Mouse (Mus musculus): ENCODE measurements at regions not wholly inside any gene's neighbourhood (a gene's known extent, or its start where the extent isn't known, plus 50 kb on each side); places are given as distances from the start of the nearest gene placed in this dataset.

- no peaks in the 10 kb centered on the region for H3K27me3 ChIP-seq (ENCODE audit: control insufficient read depth, insufficient read depth, low read length)
- no peaks in the 10 kb centered on the region for H3K9me3 ChIP-seq (replicated peaks; ENCODE audit: control insufficient read depth, low read length)
- H3K4me2 ChIP-seq = no peak overlapping the region
- no peaks in the 10 kb centered on the region for H3K4me1 ChIP-seq (ENCODE audit: control insufficient read depth, insufficient read depth, low read length)
- 82% methylated on average over 4 of the region's 4 CpGs for WGBS (ENCODE audit: insufficient replicate concordance)
- no peak for ATAC-seq (replicated peaks; ENCODE audit: insufficient number of reproducible peaks, low FRiP score, low TSS enrichment)
- H3K4me3 ChIP-seq (ENCODE audit: low read depth, low read length) = no peak overlapping the region
- H3K27ac ChIP-seq (ENCODE audit: low read depth, low read length) = no peak overlapping the region
- no peaks in the 10 kb centered on the region for H3K36me3 ChIP-seq (ENCODE audit: control insufficient read depth, insufficient read depth, low read length)
- no peak overlapping the region for H3K9ac ChIP-seq (ENCODE audit: low read depth, low read length)
Observed at GRCm38 (mm10) chr13:35426061-35426460, 233.6 kb upstream of the Cdyl start.

- Histone ChIP-seq H3K4me3 (ENCODE audit: low read depth, low read length) (no peak overlapping the region), H3K27me3 (ENCODE audit: control insufficient read depth, insufficient read depth, low read length) (no peaks in the 10 kb centered on the region), H3K9me3 (replicated peaks; ENCODE audit: control insufficient read depth, low read length) (no peaks in the 10 kb centered on the region), H3K9ac (ENCODE audit: low read depth, low read length) (no peak overlapping the region), H3K27ac (ENCODE audit: low read depth, low read length) (no peak overlapping the region), H3K4me1 (ENCODE audit: control insufficient read depth, insufficient read depth, low read length) (no peaks in the 10 kb centered on the region), H3K36me3 (ENCODE audit: control insufficient read depth, insufficient read depth, low read length) (no peaks in the 10 kb centered on the region), H3K4me2 (no peak overlapping the region)
- ATAC-seq (replicated peaks; ENCODE audit: insufficient number of reproducible peaks, low FRiP score, low TSS enrichment) = no peak
- WGBS (ENCODE audit: insufficient replicate concordance) = 56% methylated on average over 7 of the region's 7 CpGs
Observed at GRCm38 (mm10) chr13:35435173-35435572, 224.5 kb upstream of the Cdyl start.

GRCm38 (mm10) chr13:35447661-35448060, 212.0 kb upstream of the Cdyl start:
- H3K36me3 ChIP-seq (ENCODE audit: control insufficient read depth, insufficient read depth, low read length) = no peaks in the 10 kb centered on the region
- WGBS (ENCODE audit: insufficient replicate concordance) = 79% methylated on average over 3 of the region's 3 CpGs
- H3K27ac ChIP-seq (ENCODE audit: low read depth, low read length) = no peak overlapping the region
- ATAC-seq (replicated peaks; ENCODE audit: insufficient number of reproducible peaks, low FRiP score, low TSS enrichment) = no peak
- no peak overlapping the region for H3K4me3 ChIP-seq (ENCODE audit: low read depth, low read length)
- no peak overlapping the region for H3K9ac ChIP-seq (ENCODE audit: low read depth, low read length)
- no peaks in the 10 kb centered on the region for H3K27me3 ChIP-seq (ENCODE audit: control insufficient read depth, insufficient read depth, low read length)
- H3K4me1 ChIP-seq (ENCODE audit: control insufficient read depth, insufficient read depth, low read length) = peaks cover under 1% of the 10 kb centered on the region; the same call in 1 of the 2 replicates
- no peaks in the 10 kb centered on the region for H3K9me3 ChIP-seq (replicated peaks; ENCODE audit: control insufficient read depth, low read length)
- H3K4me2 ChIP-seq = no peak overlapping the region

- no peak overlapping the region for H3K27ac ChIP-seq (ENCODE audit: low read depth, low read length)
- no peak for ATAC-seq (replicated peaks; ENCODE audit: insufficient number of reproducible peaks, low FRiP score, low TSS enrichment)
- H3K9ac ChIP-seq (ENCODE audit: low read depth, low read length) = no peak overlapping the region
- H3K4me3 ChIP-seq (ENCODE audit: low read depth, low read length) = no peak overlapping the region
- no peaks in the 10 kb centered on the region for H3K27me3 ChIP-seq (ENCODE audit: control insufficient read depth, insufficient read depth, low read length)
- H3K4me2 ChIP-seq = no peak overlapping the region
- whole genome bisulfite sequencing (ENCODE audit: insufficient replicate concordance) = 74% methylated on average over 1 of the region's 1 CpGs
- no peaks in the 10 kb centered on the region for H3K9me3 ChIP-seq (replicated peaks; ENCODE audit: control insufficient read depth, low read length)
- H3K4me1 ChIP-seq (ENCODE audit: control insufficient read depth, insufficient read depth, low read length) = peaks cover 13% of the 10 kb centered on the region
- H3K36me3 ChIP-seq (ENCODE audit: control insufficient read depth, insufficient read depth, low read length) = no peaks in the 10 kb centered on the region
Observed at GRCm38 (mm10) chr13:35452420-35452819, 207.2 kb upstream of the Cdyl start.

DNA sequence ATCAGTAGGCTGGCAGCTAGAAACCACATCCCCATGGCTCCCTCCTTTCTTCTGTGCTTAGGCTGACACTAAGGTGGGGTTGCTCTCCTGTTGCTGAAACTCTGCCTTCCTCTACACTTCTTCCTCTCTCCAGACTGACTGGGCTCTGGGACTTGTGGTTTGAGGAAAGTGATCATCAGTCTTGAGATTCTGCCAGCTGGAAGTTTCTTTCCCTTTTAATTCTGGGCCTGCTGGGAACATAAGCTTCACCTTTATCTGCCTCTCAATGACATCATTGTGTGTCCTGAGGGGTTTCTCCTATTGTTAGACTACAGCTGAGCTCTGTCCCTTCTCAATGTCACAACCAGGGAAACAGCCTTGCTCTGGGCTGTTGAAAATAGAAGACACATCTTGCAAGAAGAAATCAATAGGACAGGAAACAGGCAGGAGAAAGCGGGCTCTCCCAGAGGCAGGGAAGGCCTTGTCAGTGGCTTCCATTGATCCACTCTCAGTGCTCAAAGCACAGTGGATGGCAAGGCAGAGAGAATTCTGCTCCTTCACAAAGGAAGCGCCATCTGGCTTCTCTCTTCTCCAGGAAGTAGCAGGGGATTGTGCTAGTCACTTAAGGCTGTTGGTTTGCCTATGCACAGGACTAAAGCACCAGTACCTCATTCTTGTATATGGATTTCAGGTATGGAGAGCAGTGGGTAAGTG, 206.3 kb upstream of the Cdyl start:
- H3K36me3 ChIP-seq (ENCODE audit: control insufficient read depth, insufficient read depth, low read length) = no peaks in the 10 kb centered on the region
- H3K27me3 ChIP-seq (ENCODE audit: control insufficient read depth, insufficient read depth, low read length) = no peaks in the 10 kb centered on the region
- WGBS (ENCODE audit: insufficient replicate concordance) = 41% methylated on average over 2 of the region's 2 CpGs
- H3K9ac ChIP-seq (ENCODE audit: low read depth, low read length) = no peak overlapping the region
- H3K27ac ChIP-seq (ENCODE audit: low read depth, low read length) = peak overlapping the region; percentile 74
- no peaks in the 10 kb centered on the region for H3K9me3 ChIP-seq (replicated peaks; ENCODE audit: control insufficient read depth, low read length)
- no peak overlapping the region for H3K4me2 ChIP-seq
- peaks cover 13% of the 10 kb centered on the region for H3K4me1 ChIP-seq (ENCODE audit: control insufficient read depth, insufficient read depth, low read length)
- H3K4me3 ChIP-seq (ENCODE audit: low read depth, low read length) = no peak overlapping the region
- no peak for ATAC-seq (replicated peaks; ENCODE audit: insufficient number of reproducible peaks, low FRiP score, low TSS enrichment)

DNA sequence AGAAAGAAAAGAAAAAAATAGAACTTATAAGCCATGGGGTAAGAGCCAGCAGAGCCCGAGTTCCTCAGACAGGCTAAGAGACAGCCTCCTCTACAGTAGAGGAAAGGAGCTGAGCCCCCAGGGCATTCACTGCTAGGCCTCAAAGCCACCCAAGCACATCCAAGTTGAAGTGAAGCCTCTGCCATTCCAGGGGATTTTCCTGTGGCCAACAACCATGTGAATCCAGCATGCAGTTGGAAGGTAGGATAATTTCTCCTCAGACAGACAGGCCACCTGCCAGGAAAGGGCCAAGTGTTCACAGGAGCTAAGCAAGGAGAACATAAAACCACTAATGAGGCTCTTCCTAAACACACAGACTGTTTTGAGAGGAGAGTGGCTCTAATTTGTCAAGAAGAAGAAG, 199.6 kb upstream of the Cdyl start:
- no peak overlapping the region for H3K27ac ChIP-seq (ENCODE audit: low read depth, low read length)
- ATAC-seq (replicated peaks; ENCODE audit: insufficient number of reproducible peaks, low FRiP score, low TSS enrichment) = no peak
- H3K9me3 ChIP-seq (replicated peaks; ENCODE audit: control insufficient read depth, low read length) = no peaks in the 10 kb centered on the region
- WGBS (ENCODE audit: insufficient replicate concordance) = 70% methylated on average over 1 of the region's 1 CpGs
- H3K4me3 ChIP-seq (ENCODE audit: low read depth, low read length) = no peak overlapping the region
- no peak overlapping the region for H3K9ac ChIP-seq (ENCODE audit: low read depth, low read length)
- H3K4me1 ChIP-seq (ENCODE audit: control insufficient read depth, insufficient read depth, low read length) = no peaks in the 10 kb centered on the region
- no peak overlapping the region for H3K4me2 ChIP-seq
- no peaks in the 10 kb centered on the region for H3K36me3 ChIP-seq (ENCODE audit: control insufficient read depth, insufficient read depth, low read length)
- H3K27me3 ChIP-seq (ENCODE audit: control insufficient read depth, insufficient read depth, low read length) = no peaks in the 10 kb centered on the region

GRCm38 (mm10) chr13:35463231-35463630, 196.4 kb upstream of the Cdyl start:
- 59% methylated on average over 1 of the region's 1 CpGs for WGBS (ENCODE audit: insufficient replicate concordance)
- Histone ChIP-seq H3K9ac (ENCODE audit: low read depth, low read length) (no peak overlapping the region), H3K27me3 (ENCODE audit: control insufficient read depth, insufficient read depth, low read length) (no peaks in the 10 kb centered on the region), H3K9me3 (replicated peaks; ENCODE audit: control insufficient read depth, low read length) (no peaks in the 10 kb centered on the region), H3K4me2 (no peak overlapping the region), H3K36me3 (ENCODE audit: control insufficient read depth, insufficient read depth, low read length) (no peaks in the 10 kb centered on the region), H3K4me1 (ENCODE audit: control insufficient read depth, insufficient read depth, low read length) (no peaks in the 10 kb centered on the region), H3K27ac (ENCODE audit: low read depth, low read length) (no peak overlapping the region), H3K4me3 (ENCODE audit: low read depth, low read length) (no peak overlapping the region)
- ATAC-seq (replicated peaks; ENCODE audit: insufficient number of reproducible peaks, low FRiP score, low TSS enrichment) = no peak

DNA sequence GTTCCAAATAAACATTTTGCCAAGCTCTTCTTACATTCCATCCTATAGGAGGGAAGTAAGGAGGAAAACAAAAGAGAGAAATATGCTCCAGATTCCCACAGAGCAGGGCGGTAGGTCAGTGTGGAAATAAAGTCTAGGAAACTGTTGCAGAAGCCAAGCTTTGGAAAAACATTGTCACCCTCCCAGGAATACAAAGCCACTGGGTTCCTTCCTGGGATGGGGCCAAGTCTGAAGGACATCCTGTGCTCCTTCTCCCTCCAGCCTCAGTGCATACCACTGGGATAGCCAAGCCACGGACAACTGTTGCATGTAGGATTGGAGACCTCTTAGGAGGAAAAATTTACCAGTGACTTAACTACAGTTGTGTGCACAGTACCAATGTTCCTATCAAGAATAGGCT, 195.8 kb upstream of the Cdyl start:
- Histone ChIP-seq H3K27me3 (ENCODE audit: control insufficient read depth, insufficient read depth, low read length) (no peaks in the 10 kb centered on the region), H3K9me3 (replicated peaks; ENCODE audit: control insufficient read depth, low read length) (no peaks in the 10 kb centered on the region), H3K4me3 (ENCODE audit: low read depth, low read length) (no peak overlapping the region), H3K4me2 (no peak overlapping the region), H3K9ac (ENCODE audit: low read depth, low read length) (no peak overlapping the region), H3K27ac (ENCODE audit: low read depth, low read length) (no peak overlapping the region), H3K4me1 (ENCODE audit: control insufficient read depth, insufficient read depth, low read length) (no peaks in the 10 kb centered on the region), H3K36me3 (ENCODE audit: control insufficient read depth, insufficient read depth, low read length) (no peaks in the 10 kb centered on the region)
- 48% methylated on average over 2 of the region's 2 CpGs for WGBS (ENCODE audit: insufficient replicate concordance)
- no peak for ATAC-seq (replicated peaks; ENCODE audit: insufficient number of reproducible peaks, low FRiP score, low TSS enrichment)
